9 mouse cellular contexts compared by ENCODE assay signal in the genomic region with DNA sequence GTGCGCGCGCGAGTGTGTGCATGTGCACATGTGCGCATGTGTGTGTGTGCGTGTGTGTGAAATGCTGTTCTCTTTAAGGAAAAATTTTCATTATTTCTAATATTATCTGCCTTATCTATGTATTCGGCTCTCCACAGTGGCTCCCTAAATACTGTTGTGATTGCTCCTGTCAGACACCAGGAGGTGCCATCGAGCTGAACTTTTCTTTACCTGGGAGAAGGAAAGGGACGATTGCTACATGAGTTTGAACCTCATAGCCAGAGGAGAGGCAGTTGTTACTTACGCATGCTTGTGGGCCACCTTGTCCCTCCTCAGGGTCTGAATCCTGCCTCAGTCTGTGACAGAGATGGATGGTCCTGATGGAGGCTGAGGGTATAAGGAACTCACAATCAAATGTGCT. TPM values are rescaled to one million over a fixed set of nuclear protein-coding genes. Genes with fewer than 3 reads are reported as not detected.
A peak's percentile ranks its signal among the peaks of the same experiment; 100 is the strongest.
DNase-seq lines count a peak whose midpoint lies in the region; ATAC-seq and TF ChIP-seq lines count a peak whose summit lies in the region.
"Had no signal": no experiment of that assay in that cellular context is flagged by ENCODE, and none has a peak within 500 bp of the region (broad histone marks: within the 10 kb centered on the region; RNA-seq: fewer than 3 reads in every experiment).

No protein-coding gene starts in this region.

- ATAC-seq in limb, embryonic 13.5 days (ENCODE audit: low FRiP score, low read depth) = no peak

- H3K9ac ChIP-seq in liver, adult 2 months (ENCODE audit: low read depth, low read length) = no peak overlapping the region
- H3K9ac ChIP-seq in limb, embryonic 13.5 days = no peak overlapping the region
- H3K9ac ChIP-seq: midbrain, embryonic 12.5 days had no signal

- no peaks in the 10 kb centered on the region for H3K36me3 ChIP-seq in liver, adult 2 months (ENCODE audit: control insufficient read depth, insufficient read depth, low read length)
- no peaks in the 10 kb centered on the region for H3K36me3 ChIP-seq in limb, embryonic 13.5 days
- H3K36me3 ChIP-seq: midbrain, embryonic 12.5 days had no signal

- no peak overlapping the region for H3K4me3 ChIP-seq in liver, adult 2 months (ENCODE audit: insufficient read depth, low read depth, low read length)
- H3K4me3 ChIP-seq in limb, embryonic 13.5 days = no peak overlapping the region
- H3K4me3 ChIP-seq: midbrain, embryonic 12.5 days had no signal

- H3K27ac ChIP-seq in liver, adult 2 months (replicated peaks; ENCODE audit: insufficient read depth, low read depth, low read length) = no peak overlapping the region
- no peak overlapping the region for H3K27ac ChIP-seq in limb, embryonic 13.5 days
- H3K27ac ChIP-seq: midbrain, embryonic 12.5 days had no signal

- no peaks in the 10 kb centered on the region for H3K4me1 ChIP-seq in liver, adult 2 months (ENCODE audit: control insufficient read depth, insufficient read depth, low read length)
- H3K4me1 ChIP-seq in limb, embryonic 13.5 days = peaks cover 9% of the 10 kb centered on the region; the same call in 1 of the 2 replicates
- H3K4me1 ChIP-seq: midbrain, embryonic 12.5 days had no signal

- peak; percentile 22 to 74 for DNase-seq in adrenal gland, adult (ENCODE audit: inconsistent age in 2 of 2, low spot score in 1 of 2)
- no peak for DNase-seq in adrenal gland, adult 8-10 months
- DNase-seq in liver, adult 2 months (ENCODE audit: extremely low read depth, low read depth, low spot score) = peak; percentile 31
- DNase-seq in liver = no peak
- peak; percentile 21 for DNase-seq in adrenal gland, postnatal 25 days
- DNase-seq in forelimb bud, embryonic 11.5 days (ENCODE audit: low read depth, low spot score) = peak; percentile 39
- peak; percentile 68 for DNase-seq in retina, postnatal 1 day

- H3K27me3 ChIP-seq in liver, adult 2 months (ENCODE audit: control insufficient read depth, insufficient read depth, low read length) = no peaks in the 10 kb centered on the region
- no peaks in the 10 kb centered on the region for H3K27me3 ChIP-seq in limb, embryonic 13.5 days
- H3K27me3 ChIP-seq: midbrain, embryonic 12.5 days had no signal

- TF ChIP-seq CTCF in liver, adult 2 months (IDR thresholded peaks at IDR 0.05; ENCODE audit: low read depth, low read length) = peak; percentile 36; the same call in 1 of the 2 replicates

- no peaks in the 10 kb centered on the region for H3K9me3 ChIP-seq in limb, embryonic 13.5 days
- H3K9me3 ChIP-seq: midbrain, embryonic 12.5 days had no signal

- 56% methylated on average over 10 of the region's 10 CpGs for WGBS in liver, adult 2 months
- WGBS in limb, embryonic 13.5 days = 61% methylated on average over 10 of the region's 10 CpGs

- no peak for TF ChIP-seq POLR2A in liver, adult 2 months (IDR thresholded peaks at IDR 0.05; ENCODE audit: extremely low read depth, insufficient read depth, low read length)

- 0 out of 2 replicates have a peak overlapping the region, but pooled peaks have one; percentile 9 for H3K4me2 ChIP-seq in limb, embryonic 13.5 days (replicated peaks)
- H3K4me2 ChIP-seq: midbrain, embryonic 12.5 days had no signal

- no peaks in the 10 kb centered on the region for H3K79me2 ChIP-seq in liver, adult 2 months (ENCODE audit: control insufficient read depth, insufficient read depth, low read length)

RNA-seq across cellular contexts. Expression of gene Slc2a7, which starts 24.5 kb away (rescaled TPM):
- total RNA-seq in adrenal gland, adult 8-10 months (2022) = not detected
- total RNA-seq in liver, adult 2 months (2014; rRNA removed) = not detected in 2 replicates
- not detected in 2 replicates for polyA plus RNA-seq in liver, adult 2 months (2012; rRNA removed)
- total RNA-seq in adrenal gland, postnatal 25 days (2021) = not detected in 2 replicates
- polyA plus RNA-seq in limb, embryonic 13.5 days (2015; fragmentation: Nextera tagmentation; extraction: Ambion mirVana) = not detected in 2 replicates
- polyA plus RNA-seq: midbrain, embryonic 12.5 days had no signal

RNA-seq across cellular contexts. Expression of gene Car6, which starts 27.9 kb away (rescaled TPM):
- total RNA-seq in adrenal gland, adult 8-10 months (2022) = under 1 TPM in 3 of 4 experiments, not detected in 1; 0.30 to 0.70 (median 0.59) TPM
- not detected in 2 replicates for total RNA-seq in liver, adult 2 months (2014; rRNA removed)
- not detected in 2 replicates for polyA plus RNA-seq in liver, adult 2 months (2012; rRNA removed)
- total RNA-seq in adrenal gland, postnatal 25 days (2021) = 1.1 and 1.3 TPM in 2 replicates
- 0.50 and 0.55 TPM in 2 replicates for polyA plus RNA-seq in limb, embryonic 13.5 days (2015; fragmentation: Nextera tagmentation; extraction: Ambion mirVana)
- polyA plus RNA-seq: midbrain, embryonic 12.5 days had no signal

RNA-seq across cellular contexts. Expression of gene Slc2a5, which starts 54.2 kb away (rescaled TPM):
- total RNA-seq in adrenal gland, adult 8-10 months (2022) = 1 to 10 TPM in 2 of 4 experiments, under 1 TPM in 2; 0.45 to 3.3 (median 1.3) TPM
- total RNA-seq in liver, adult 2 months (2014; rRNA removed) = 7.8 and 8.0 TPM in 2 replicates
- 2.9 and 3.3 TPM in 2 replicates for polyA plus RNA-seq in liver, adult 2 months (2012; rRNA removed)
- 2.3 and 3.6 TPM in 2 replicates for total RNA-seq in adrenal gland, postnatal 25 days (2021)
- polyA plus RNA-seq in limb, embryonic 13.5 days (2015; fragmentation: Nextera tagmentation; extraction: Ambion mirVana) = 2.2 TPM in 2 replicates

Comparison
In these comparisons a context has a peak if more than half of its experiments do, and no peak if none do; other contexts are left out.
1. DNase-seq: peak in adrenal gland, adult (2 of 2), liver, adult 2 months (single experiment), adrenal gland, postnatal 25 days (single experiment), forelimb bud, embryonic 11.5 days (single experiment) and retina, postnatal 1 day (single experiment); none in adrenal gland, adult 8-10 months (single experiment) and liver (single experiment).